Mouse (Mus musculus) right cerebral cortex, postnatal 10 days (tissue): ENCODE results near the gene Ccdc77.

Source experiments
- DNase-seq, 2 experiments: peaks; one replicate each; pipeline ENCODE4 v3.0.0; 2021; ENCODE audit warnings: low spot score in 2 of 2

The Ccdc77 gene

DNA sequence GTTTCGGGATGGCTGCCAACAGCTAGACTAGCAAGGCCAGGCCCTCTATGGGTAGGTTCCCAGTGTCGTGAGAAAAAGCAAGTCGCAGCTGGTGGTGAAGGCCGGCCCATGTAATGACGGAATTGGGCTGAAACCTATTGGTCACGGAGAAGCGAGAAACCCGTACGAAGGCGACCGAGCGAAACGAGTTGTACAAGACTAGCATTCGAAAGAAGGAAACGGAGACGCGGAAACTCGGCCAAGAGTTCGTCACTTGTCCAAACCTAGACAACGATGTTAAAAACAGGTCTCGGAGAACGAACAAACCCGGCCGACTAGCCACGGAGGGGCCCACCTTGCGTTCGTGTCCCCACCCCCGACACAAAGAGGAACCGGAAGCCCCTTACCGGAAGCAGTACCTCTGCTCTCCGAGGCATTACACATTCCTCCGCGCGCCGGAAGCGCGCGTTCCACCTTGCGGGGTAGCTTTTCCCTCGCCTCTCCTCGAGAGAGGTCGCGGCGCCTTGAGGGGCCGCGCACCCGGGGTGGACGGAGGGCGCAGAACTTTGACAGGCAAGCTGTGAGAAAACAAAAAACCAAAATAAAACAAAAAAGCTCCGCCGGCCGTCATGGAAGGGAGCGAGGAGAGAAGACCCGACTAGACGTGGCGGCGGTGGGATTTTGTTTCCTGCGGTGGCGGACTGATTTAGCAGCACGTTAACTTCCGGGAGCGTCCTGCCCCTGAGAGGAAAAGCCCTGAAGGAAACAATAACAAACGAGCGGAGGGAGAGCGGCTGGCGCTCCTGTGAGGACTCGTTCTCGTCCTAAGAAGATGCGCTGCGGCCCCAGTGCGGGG lies at the start of gene Ccdc77, which contains the start of gene Kdm5a:
Ccdc77 (minus strand) TSS at position 687 of the 835 bp plus-strand sequence.
Kdm5a (plus strand) TSS at position 437 of the 835 bp plus-strand sequence.
- DNase-seq: peak; percentile 96

- DNase-seq: no peak
These were observed 39.8 kb upstream of the Ccdc77 start for GRCm38 (mm10) chr6:120403936-120404335.

DNA sequence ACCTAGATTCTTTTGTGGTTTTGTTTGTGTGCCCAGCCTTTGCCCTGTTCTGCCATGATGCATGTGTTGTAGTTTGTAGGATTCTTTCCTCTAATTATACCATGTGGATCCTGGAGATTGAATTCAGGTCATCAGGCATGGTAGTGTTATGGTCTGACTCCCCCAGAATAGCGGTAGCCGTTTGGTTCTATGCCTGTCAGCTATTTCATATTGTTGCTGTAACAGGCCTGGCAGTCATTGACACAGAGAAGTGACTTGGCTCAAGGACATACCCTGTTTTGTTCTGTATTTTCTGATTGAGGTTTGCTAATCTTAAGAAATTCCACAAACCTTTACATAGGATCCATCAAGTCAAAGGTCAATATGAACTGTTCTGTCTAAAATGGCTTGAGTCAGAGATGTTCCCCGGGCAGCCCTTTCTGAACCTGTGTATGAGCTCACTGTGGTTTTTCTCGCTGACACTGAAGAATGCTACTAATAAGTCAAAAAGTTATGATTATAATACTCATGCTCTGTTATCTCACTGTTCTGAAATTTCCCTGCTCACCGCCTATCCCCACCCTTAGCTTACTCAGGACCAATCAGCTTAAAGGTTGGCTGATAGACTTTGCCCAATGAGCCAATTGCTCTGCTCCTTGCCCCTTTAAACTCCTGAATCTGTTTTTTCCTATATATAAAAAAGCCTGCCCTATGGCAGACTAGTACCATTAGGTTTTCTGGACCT lies 31.6 kb upstream of the Ccdc77 start:
- no peak for DNase-seq

DNA sequence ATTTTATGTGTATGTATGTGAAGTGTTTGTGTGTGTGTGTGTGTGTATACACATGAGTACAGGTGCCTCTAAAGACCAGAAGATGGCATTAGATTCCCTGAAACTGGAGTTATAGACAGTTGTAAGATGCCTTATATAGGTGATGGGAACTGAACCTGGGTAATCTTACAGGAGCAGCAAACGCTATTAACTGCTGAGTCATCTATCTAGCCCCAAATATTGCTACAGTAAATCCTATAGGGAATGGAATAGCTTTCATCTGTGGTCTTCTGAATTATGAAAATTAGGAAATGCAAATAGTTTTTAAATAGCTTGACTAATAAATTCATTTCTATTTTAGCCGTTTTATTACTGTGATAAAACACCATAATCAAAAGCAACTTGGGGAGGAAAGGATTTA lies 28.6 kb upstream of the Ccdc77 start:
- no peak for DNase-seq

GRCm38 (mm10) chr6:120390054-120390453 lies 25.9 kb upstream of the Ccdc77 start:
- DNase-seq: no peak

DNA sequence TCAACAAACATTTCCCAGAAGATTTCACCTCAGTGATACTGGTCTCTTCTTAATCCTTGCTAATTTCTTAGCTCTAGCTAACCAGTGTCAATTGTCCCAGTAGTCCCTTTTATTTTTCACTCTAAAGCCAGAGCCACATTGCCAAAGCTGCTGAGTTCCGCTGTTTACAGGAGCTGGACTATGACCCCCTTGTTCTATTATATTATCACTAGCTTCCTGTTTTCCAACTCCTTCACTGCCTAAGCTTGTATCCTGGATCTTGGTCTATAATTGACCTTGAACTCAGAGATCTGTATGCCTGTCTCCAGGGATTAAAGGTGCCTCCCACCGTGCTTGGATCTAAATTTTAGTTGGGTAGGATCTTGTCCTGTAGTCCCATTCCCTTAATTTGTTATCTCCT lies 12.6 kb upstream of the Ccdc77 start:
- DNase-seq: no peak

GRCm38 (mm10) chr6:120365051-120365450 lies 877 bp upstream of the Ccdc77 start:
- DNase-seq: no peak

- DNase-seq: no peak
These were observed 340 bp upstream of the Ccdc77 start for GRCm38 (mm10) chr6:120364523-120364905.

DNA sequence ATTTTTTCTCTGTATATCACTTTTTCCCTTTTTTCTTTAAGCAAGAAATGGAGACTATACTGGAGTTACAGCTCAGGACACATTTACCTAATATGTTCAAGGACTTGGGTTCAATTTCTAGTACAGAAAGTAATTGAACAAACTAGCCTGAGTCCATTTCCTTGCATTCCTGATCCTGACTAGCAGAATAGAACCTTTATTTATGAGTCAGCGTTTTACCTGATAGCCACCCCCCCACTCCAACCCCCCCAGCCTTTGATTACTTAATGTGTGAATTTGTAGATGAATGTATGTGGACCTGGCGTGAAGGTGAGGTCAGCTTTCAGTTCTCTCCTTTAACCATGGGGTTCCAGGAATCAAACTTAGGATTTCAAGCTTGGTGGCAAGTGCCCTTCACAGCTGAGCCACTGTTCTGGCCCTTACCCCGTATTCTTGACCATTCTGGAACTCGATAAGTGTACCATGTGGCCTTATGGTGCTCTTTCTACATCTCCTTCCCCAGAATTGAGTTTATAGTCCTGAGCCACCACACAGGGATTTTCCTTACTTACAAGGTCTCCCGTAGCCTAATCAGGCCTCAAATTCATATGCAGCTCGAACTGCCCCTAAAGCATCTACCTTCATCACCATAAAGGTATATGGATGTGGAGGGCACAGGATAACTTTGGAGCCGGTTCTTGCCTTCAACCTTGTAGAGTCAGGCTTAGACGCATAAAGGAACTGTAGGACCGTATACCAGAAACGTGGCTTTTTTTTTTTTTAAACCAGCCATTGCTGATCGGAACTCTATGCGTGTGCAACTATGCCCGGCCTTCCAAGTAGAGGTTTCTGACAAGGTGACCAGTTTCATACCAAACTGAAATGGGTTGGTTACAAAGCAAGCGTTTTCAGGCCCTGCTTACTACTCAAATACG lies 1.1 kb downstream of the Ccdc77 start:
- DNase-seq: peak in 1 of 2 experiments; percentile 31

DNA sequence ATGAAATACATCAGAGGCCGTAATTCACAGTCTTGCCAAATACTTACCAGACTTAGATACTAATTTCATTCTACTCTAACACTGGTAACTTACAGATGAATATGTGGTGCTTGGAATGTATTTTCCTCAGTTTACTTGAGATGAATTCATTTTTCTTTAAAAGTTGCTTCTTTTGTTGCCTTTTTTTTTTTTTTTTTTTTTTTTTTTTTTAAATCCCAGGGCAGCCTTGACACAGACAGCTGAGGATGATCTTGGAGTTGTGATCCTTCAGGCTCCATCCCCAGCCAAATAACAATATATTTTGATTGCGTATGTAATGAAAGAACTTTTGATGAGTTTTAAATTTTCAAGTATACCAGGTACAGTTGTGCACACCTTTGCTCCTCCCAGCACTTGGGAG lies 2.0 kb downstream of the Ccdc77 start:
- DNase-seq: no peak

DNA sequence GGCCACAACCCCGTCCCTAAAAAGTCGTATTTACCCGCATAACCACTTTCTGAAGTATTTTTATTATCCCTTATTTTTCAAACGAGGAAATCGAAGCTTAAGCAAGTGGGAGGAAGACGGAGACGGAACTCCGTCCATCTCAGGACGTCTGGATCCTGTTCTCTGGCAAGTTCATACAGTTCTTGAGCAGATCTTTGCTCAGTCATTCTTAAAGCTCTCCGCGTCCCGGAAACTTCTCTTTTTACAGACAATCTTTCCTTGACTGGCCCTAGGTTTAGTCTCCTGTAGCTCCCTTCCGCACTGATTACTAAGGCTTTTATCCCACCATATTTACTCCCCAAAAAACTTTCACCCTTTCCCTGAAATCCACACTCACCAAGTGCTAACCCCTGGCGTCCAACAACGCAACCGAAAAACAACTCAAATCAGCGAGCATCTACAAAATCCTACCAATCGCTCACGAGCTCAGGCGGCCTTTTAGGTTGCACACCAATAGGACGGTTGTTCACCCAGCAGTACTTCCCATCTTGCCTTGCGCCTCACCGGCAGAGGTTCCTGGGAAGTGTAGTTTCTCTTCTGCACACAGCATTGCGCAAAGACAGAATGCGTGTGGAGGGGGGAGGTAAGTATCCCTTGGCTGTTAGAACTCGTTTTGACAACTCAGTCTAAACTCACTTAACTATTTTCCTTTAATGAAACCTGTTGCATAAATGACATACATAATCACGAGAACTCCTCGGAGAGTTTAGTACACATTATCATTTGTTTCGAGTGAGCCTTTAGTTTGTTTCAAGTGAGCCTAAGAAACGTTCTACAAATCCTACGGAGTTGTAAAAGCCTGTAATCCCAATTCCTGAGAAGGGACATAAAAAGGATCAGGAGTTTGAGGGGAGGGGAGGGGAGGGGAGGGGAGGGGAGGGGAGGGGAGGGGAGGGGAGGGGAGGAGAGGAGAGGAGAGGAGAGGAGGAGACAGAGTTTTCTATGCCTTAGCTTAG lies 6.9 kb downstream of the Ccdc77 start:
- DNase-seq: peak; percentile 91 to 94

DNA sequence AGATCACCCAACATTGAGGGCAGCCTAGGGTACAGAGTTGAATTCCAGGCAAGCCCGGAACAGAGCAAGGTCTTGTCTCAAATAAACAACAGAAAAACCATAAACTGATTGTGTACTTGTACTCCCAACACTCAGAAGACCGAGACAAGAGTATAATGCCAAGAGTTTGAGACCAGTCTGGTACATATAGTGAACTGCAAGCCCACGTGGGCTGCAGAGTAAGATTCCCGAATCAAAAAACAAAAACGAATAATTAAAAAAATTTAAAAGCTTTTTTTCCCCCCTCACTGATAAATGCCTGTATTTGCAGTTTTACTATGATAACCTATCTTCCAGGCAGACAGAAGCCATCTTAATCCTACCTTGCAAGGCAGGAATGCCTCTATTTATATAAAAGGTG lies 7.7 kb downstream of the Ccdc77 start:
- DNase-seq: no peak

DNA sequence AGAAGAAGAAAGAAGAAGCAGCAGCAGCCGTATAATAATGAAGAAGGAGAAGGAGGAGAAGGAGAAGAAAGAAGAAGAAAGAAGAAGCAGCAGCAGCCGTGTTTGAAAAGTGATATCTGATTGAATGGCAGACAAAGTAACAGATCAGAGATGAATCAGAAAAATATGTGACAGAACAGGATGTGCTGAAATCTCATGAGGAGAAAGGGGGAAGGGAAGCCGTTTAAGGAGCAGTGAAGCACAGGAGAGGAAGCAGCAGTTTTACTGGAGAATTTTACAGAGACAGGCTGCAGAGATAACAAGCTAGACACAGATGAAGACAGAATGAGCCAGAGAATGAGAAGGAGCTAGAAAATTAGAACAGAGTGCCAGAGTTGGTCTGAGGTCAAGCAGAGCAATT lies 15.2 kb downstream of the Ccdc77 start:
- DNase-seq: no peak

DNA sequence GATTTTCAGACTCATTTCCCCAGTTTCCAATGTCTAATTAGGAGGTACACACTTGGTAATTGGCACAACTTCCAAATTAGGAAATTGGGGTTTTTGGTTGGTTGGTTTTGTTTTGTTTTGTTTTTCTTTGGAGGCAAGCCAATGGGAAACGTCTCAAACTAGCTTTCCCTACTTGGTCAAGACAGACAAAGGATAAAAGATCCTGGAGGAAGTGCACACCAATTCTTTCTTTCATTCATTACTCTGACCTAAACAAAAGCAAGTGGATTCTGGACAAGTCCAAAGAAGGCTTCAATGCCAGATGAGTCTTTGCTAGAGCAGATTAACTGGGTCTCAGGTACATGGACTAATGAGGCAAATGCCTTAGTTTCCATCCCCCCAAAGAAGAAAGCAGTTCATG lies 20.2 kb downstream of the Ccdc77 start:
- no peak for DNase-seq

DNA sequence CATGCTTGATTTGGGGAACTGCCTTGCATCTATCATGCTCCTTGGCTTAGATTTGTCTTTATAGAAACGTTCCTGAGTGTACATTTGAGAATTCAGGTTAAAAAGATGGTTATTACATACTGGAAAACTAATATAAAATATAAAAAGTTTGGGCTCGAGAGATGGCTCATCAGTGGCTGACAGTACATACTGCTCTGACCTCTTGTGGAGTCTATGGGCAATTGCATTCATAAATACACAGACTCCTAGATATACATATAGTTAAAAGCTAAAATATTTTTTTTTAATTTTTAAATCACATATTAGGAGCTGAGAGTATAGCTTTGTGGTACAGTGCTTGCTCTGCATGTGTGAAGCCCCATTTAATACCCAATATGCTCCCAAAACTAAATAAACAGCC lies 31.8 kb downstream of the Ccdc77 start:
- DNase-seq: no peak

GRCm38 (mm10) chr6:120324295-120324927 lies 39.8 kb downstream of the Ccdc77 start:
- DNase-seq: peak; percentile 74 to 81

DNA sequence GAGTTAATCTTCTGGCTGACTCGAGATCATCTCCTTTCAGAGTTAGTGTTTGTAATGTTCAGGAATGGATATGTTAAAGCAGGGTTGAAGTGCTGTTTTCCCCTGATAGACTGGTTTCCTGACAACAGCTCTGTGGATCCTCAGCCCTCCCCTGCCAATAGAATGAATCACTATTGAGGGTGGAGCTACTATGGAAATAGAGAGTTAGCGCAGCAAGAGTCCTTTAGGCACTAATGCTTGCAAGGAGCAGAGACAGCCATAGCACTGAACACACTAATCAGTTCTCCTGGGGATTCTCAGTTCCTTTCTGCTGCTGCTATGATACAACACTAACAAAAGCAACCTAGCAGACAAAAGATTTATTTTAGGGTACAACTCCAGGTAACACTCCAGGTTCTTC lies 43.8 kb downstream of the Ccdc77 start:
- DNase-seq: no peak

- no peak for DNase-seq
These were observed 45.0 kb downstream of the Ccdc77 start for GRCm38 (mm10) chr6:120319129-120319528.

- no peak for DNase-seq
These were observed 45.8 kb downstream of the Ccdc77 start for GRCm38 (mm10) chr6:120318303-120318940.

DNA sequence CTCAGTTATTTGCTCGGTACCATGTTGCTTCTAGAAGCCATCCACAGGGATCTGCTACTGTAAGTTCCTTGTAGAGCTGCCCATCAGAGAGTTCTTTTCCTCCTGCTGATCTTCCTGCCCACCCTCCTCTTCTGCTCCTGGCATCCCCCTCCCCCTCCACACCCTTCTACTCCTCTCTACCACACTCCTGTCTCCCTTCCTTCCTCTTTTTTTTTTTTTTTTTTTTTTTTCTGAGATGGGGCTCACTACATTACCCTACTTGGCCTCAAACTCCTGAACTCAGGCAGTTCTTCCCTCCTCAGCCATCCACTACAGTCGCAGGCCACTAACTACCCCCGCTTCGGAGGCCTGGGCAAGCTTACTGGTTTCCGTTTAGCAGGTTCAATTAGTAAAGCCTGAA lies 51.7 kb downstream of the Ccdc77 start:
- DNase-seq: no peak
